Mouse (Mus musculus): ENCODE measurements around the gene Atxn7l1. TPM values are rescaled to one million over a fixed set of nuclear protein-coding genes. Genes with fewer than 3 reads are reported as not detected.

Gene Atxn7l1
- polyA plus RNA-seq, 1 experiment from 2014 or later, result 10.6 TPM

DNA sequence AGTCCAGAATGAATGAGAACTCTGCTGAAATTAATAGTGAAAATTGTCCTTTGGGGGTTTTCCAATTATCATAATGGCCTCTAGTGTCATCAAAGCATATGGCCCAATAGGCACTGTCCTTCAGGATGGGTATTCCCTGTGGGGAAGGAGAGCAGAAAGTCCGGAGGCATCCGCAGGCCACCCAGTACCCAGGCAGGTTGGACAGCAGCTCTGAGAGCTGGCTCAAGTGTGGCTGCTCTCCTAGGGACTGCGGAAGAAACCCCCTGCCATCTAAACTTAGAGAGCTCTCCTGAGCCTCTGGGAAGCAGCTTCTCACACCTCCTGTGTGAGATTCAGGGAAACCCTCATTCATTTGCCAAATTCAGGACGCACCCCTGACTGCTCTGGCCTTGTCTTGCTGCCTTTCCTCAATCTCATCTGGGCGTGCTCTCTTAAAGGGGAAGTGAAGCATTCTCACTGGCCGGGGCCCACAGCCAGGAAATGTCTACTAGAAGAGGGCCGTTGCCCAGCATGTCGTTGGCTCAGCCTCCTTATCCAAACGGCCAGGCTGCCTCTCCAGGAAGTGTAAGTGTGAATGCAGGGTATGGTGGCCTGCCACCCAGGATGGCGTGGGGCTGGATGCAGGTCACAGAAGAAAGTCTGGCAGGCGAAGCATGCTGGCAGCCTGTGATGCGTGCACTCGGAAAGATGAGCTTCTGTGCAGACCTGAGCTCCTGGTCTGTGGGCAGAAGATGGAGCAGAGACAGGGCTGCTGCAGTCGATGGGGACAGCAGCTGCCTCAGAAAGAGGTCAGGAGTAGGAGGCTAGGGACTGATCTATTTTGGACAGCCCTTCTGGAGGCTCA, 166.6 kb downstream of the Atxn7l1 start:
- peak overlapping the region; percentile 4 to 43; a peak in 2 of 4 replicates for H3K27ac ChIP-seq (replicated peaks in 1 of 2; ENCODE audit: control insufficient read depth in 1 of 2, insufficient read depth in 1 of 2, low read depth in 2 of 2, low read length in 2 of 2)
- peaks cover 22 to 26% of the 10 kb centered on the region in 2 experiments for H3K4me1 ChIP-seq (ENCODE audit: control insufficient read depth in 2 of 2, insufficient read depth in 2 of 2, low read length in 2 of 2)
- no peaks in the 10 kb centered on the region for H3K36me3 ChIP-seq (ENCODE audit: control insufficient read depth, insufficient read depth, low read length)
- H3K4me3 ChIP-seq (ENCODE audit: control insufficient read depth in 1 of 2, insufficient read depth in 1 of 2, low read depth in 1 of 2, low read length in 2 of 2), result peak overlapping the region; percentile 26 to 31
- no peak overlapping the region for H3K9ac ChIP-seq (ENCODE audit: low read length)
- peak overlapping the region; percentile 63 for H3K4me2 ChIP-seq (ENCODE audit: low read length)
- H3K27me3 ChIP-seq (ENCODE audit: control insufficient read depth, insufficient read depth, low read length), result no peaks in the 10 kb centered on the region; the same call in 1 of the 2 replicates
- WGBS, result 9% methylated on average over 14 of the region's 14 CpGs
- H3K9me3 ChIP-seq (ENCODE audit: control insufficient read depth, low read length), result no peaks in the 10 kb centered on the region
- ATAC-seq (ENCODE audit: insufficient number of reproducible peaks, insufficient read depth, low FRiP score, low read depth), result peak; percentile 20; the same call in 1 of the 2 replicates

DNA sequence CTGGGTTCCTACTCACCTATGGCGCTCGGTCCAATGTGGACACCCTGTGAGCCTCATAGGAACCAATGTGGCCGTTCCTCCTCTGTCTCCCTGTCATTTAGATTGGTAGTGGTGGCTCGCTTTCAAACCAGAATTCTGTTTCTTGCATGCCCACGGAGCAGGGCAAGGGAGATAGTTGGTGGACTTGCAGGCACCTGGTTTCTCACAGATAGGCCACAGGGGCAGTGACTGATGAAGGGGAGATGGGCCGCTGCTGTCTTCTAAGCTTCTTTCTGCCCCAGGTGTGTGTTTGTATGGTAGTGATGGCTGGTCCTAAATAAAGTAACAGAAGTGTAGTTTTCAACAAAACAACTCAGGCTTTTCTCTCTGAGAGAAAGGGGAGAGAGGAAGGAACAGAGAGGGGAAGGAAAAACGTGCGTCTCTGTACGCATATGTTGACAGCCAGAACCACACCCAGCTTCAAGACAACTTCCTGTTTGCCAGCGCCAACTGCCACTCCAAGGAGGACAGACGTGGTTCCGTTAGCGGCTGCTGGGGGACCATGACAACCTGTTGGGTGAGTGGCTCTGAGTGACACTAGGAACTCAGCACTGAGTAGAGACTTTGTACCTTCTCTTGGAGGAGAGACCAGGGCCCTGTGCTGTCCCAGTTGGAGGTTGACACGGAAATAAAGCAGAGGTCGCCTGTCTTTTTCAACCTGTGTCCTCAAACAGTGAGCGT, 167.6 kb downstream of the Atxn7l1 start:
- H3K4me2 ChIP-seq (ENCODE audit: low read length), result peak overlapping the region; percentile 63
- no peaks in the 10 kb centered on the region for H3K36me3 ChIP-seq (ENCODE audit: control insufficient read depth, insufficient read depth, low read length)
- WGBS, result 66% methylated on average over 16 of the region's 16 CpGs
- peaks cover 22 to 26% of the 10 kb centered on the region in 2 experiments for H3K4me1 ChIP-seq (ENCODE audit: control insufficient read depth in 2 of 2, insufficient read depth in 2 of 2, low read length in 2 of 2)
- H3K27me3 ChIP-seq (ENCODE audit: control insufficient read depth, insufficient read depth, low read length), result no peaks in the 10 kb centered on the region; the same call in 1 of the 2 replicates
- ATAC-seq (ENCODE audit: insufficient number of reproducible peaks, insufficient read depth, low FRiP score, low read depth), result no peak
- H3K4me3 ChIP-seq (ENCODE audit: control insufficient read depth in 1 of 2, insufficient read depth in 1 of 2, low read depth in 1 of 2, low read length in 2 of 2), result no peak overlapping the region
- no peak overlapping the region for H3K27ac ChIP-seq (replicated peaks in 1 of 2; ENCODE audit: control insufficient read depth in 1 of 2, insufficient read depth in 1 of 2, low read depth in 2 of 2, low read length in 2 of 2)
- no peaks in the 10 kb centered on the region for H3K9me3 ChIP-seq (ENCODE audit: control insufficient read depth, low read length)
- H3K9ac ChIP-seq (ENCODE audit: low read length), result no peak overlapping the region

DNA sequence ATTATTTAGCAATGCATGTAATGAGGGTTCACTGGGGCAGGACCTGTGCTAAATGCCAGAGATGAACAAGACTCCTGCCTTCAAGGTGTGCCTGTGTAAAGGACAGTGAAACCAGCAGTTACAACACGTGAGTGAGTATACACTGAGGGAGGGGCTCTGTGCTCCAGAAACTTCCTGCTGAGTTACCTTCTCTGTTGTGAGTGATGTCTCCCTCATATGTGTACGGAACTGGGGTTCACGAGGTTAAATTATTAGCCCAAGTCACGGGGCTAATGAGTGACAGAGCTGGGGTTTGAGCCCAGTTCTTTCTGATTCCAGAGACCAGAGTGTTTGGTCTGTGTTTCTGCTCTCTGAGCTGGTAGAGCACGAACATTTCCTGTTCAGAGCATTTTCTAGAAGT, 168.3 kb downstream of the Atxn7l1 start:
- Histone ChIP-seq H3K4me1 (ENCODE audit: control insufficient read depth in 2 of 2, insufficient read depth in 2 of 2, low read length in 2 of 2) (peaks cover 22 to 26% of the 10 kb centered on the region in 2 experiments), H3K4me2 (ENCODE audit: low read length) (no peak overlapping the region), H3K9me3 (ENCODE audit: control insufficient read depth, low read length) (no peaks in the 10 kb centered on the region), H3K27me3 (ENCODE audit: control insufficient read depth, insufficient read depth, low read length) (no peaks in the 10 kb centered on the region; the same call in 1 of the 2 replicates), H3K9ac (ENCODE audit: low read length) (no peak overlapping the region), H3K36me3 (ENCODE audit: control insufficient read depth, insufficient read depth, low read length) (no peaks in the 10 kb centered on the region), H3K27ac (replicated peaks in 1 of 2; ENCODE audit: control insufficient read depth in 1 of 2, insufficient read depth in 1 of 2, low read depth in 2 of 2, low read length in 2 of 2) (no peak overlapping the region), H3K4me3 (ENCODE audit: control insufficient read depth in 1 of 2, insufficient read depth in 1 of 2, low read depth in 1 of 2, low read length in 2 of 2) (no peak overlapping the region)
- 70% methylated on average over 5 of the region's 5 CpGs for WGBS
- ATAC-seq (ENCODE audit: insufficient number of reproducible peaks, insufficient read depth, low FRiP score, low read depth), result no peak

DNA sequence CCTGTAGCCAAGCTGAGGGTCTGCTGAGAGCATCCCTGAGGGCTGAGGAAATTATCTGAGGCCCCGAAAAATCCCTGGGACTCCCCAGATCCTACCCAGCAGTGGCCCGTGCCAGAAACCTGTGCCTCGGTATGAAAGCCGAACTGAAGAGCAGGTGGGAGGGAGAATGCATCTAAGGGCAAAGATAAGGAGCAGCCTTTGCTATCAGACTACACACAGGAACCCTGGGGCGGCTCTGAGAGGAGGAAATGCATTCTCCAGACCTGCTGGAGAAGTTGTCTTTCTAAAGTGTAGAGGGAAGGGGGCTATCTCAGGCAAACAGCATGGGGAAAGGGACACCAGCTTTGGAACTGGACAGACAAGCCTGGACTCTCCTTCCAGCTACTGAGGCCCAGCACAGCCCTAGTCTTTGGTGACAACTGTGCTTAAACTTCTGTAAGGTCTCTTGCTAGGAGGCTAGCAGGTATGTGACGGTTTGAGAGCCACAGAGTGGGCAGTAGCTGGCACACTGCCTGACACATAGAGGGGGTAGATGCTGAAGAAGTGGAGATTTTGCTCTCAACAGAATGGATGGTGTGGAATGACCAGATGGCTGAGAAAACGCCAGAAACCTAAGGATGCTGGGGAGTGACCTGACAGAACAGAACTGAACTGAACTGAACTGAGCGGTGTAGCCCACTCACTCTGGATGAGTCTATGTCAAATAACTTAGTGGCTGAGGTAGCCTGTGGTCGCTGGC, 170.5 kb downstream of the Atxn7l1 start:
- Histone ChIP-seq H3K36me3 (ENCODE audit: control insufficient read depth, insufficient read depth, low read length) (no peaks in the 10 kb centered on the region), H3K9me3 (ENCODE audit: control insufficient read depth, low read length) (no peaks in the 10 kb centered on the region), H3K4me3 (ENCODE audit: control insufficient read depth in 1 of 2, insufficient read depth in 1 of 2, low read depth in 1 of 2, low read length in 2 of 2) (no peak overlapping the region), H3K4me2 (ENCODE audit: low read length) (no peak overlapping the region), H3K27me3 (ENCODE audit: control insufficient read depth, insufficient read depth, low read length) (no peaks in the 10 kb centered on the region; the same call in 1 of the 2 replicates), H3K27ac (replicated peaks in 1 of 2; ENCODE audit: control insufficient read depth in 1 of 2, insufficient read depth in 1 of 2, low read depth in 2 of 2, low read length in 2 of 2) (no peak overlapping the region), H3K4me1 (ENCODE audit: control insufficient read depth in 2 of 2, insufficient read depth in 2 of 2, low read length in 2 of 2) (peaks cover 12 to 16% of the 10 kb centered on the region in 2 experiments), H3K9ac (ENCODE audit: low read length) (no peak overlapping the region)
- 54% methylated on average over 9 of the region's 9 CpGs for WGBS
- no peak for ATAC-seq (ENCODE audit: insufficient number of reproducible peaks, insufficient read depth, low FRiP score, low read depth)

GRCm38 (mm10) chr12:33322547-33322946, 175.1 kb downstream of the Atxn7l1 start:
- no peak overlapping the region for H3K4me3 ChIP-seq (ENCODE audit: control insufficient read depth in 1 of 2, insufficient read depth in 1 of 2, low read depth in 1 of 2, low read length in 2 of 2)
- no peak overlapping the region for H3K9ac ChIP-seq (ENCODE audit: low read length)
- 79% methylated on average over 7 of the region's 7 CpGs for WGBS
- H3K4me2 ChIP-seq (ENCODE audit: low read length), result no peak overlapping the region
- H3K4me1 ChIP-seq (ENCODE audit: control insufficient read depth in 2 of 2, insufficient read depth in 2 of 2, low read length in 2 of 2), result no peaks in the 10 kb centered on the region
- H3K36me3 ChIP-seq (ENCODE audit: control insufficient read depth, insufficient read depth, low read length), result 0 out of 2 replicates have a peak, but pooled peaks cover 9% of the 10 kb centered on the region
- ATAC-seq (ENCODE audit: insufficient number of reproducible peaks, insufficient read depth, low FRiP score, low read depth), result no peak
- no peak overlapping the region for H3K27ac ChIP-seq (replicated peaks in 1 of 2; ENCODE audit: control insufficient read depth in 1 of 2, insufficient read depth in 1 of 2, low read depth in 2 of 2, low read length in 2 of 2)
- no peaks in the 10 kb centered on the region for H3K27me3 ChIP-seq (ENCODE audit: control insufficient read depth, insufficient read depth, low read length)
- H3K9me3 ChIP-seq (ENCODE audit: control insufficient read depth, low read length), result no peaks in the 10 kb centered on the region

- no peak for ATAC-seq (ENCODE audit: insufficient number of reproducible peaks, insufficient read depth, low FRiP score, low read depth)
These were observed 176.3 kb downstream of the Atxn7l1 start for GRCm38 (mm10) chr12:33323821-33324220.

DNA sequence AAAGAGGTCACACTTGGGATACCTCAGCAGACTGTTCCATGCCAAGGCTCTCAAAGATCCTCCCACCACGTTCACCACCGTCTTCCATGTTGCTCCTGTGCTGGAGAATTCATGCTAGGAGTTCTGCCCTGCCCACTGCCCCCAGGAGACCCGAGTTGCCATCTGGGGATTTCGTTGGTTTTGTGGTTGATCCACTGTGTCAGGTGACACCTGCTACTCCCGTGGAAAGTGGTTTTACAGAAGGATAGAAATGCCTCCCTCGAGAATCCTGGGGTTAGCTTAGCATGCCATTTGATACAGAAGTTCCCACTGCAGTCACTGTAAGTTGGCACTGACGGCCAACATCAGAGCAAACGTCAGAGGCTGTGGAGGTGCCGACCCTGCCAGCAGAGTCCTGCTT, 177.9 kb downstream of the Atxn7l1 start:
- no peak overlapping the region for H3K9ac ChIP-seq (ENCODE audit: low read length)
- H3K4me1 ChIP-seq (ENCODE audit: control insufficient read depth in 2 of 2, insufficient read depth in 2 of 2, low read length in 2 of 2), result 0 out of 4 replicates have a peak, but pooled peaks cover 0 to under 1% of the 10 kb centered on the region in 2 experiments
- no peak overlapping the region for H3K4me2 ChIP-seq (ENCODE audit: low read length)
- ATAC-seq (ENCODE audit: insufficient number of reproducible peaks, insufficient read depth, low FRiP score, low read depth), result no peak
- H3K27me3 ChIP-seq (ENCODE audit: control insufficient read depth, insufficient read depth, low read length), result no peaks in the 10 kb centered on the region
- H3K36me3 ChIP-seq (ENCODE audit: control insufficient read depth, insufficient read depth, low read length), result 0 out of 2 replicates have a peak, but pooled peaks cover 9% of the 10 kb centered on the region
- no peak overlapping the region for H3K27ac ChIP-seq (replicated peaks in 1 of 2; ENCODE audit: control insufficient read depth in 1 of 2, insufficient read depth in 1 of 2, low read depth in 2 of 2, low read length in 2 of 2)
- WGBS, result 76% methylated on average over 9 of the region's 9 CpGs
- H3K4me3 ChIP-seq (ENCODE audit: control insufficient read depth in 1 of 2, insufficient read depth in 1 of 2, low read depth in 1 of 2, low read length in 2 of 2), result no peak overlapping the region
- no peaks in the 10 kb centered on the region for H3K9me3 ChIP-seq (ENCODE audit: control insufficient read depth, low read length)

More at GRCm38 (mm10) chr12:33323821-33324220, 176.3 kb downstream of the Atxn7l1 start:
- WGBS, result 77% methylated on average over 1 of the region's 1 CpGs
- no peak overlapping the region for H3K27ac ChIP-seq (replicated peaks in 1 of 2; ENCODE audit: control insufficient read depth in 1 of 2, insufficient read depth in 1 of 2, low read depth in 2 of 2, low read length in 2 of 2)
- no peaks in the 10 kb centered on the region for H3K27me3 ChIP-seq (ENCODE audit: control insufficient read depth, insufficient read depth, low read length)
- no peaks in the 10 kb centered on the region for H3K4me1 ChIP-seq (ENCODE audit: control insufficient read depth in 2 of 2, insufficient read depth in 2 of 2, low read length in 2 of 2)
- no peak overlapping the region for H3K9ac ChIP-seq (ENCODE audit: low read length)
- no peaks in the 10 kb centered on the region for H3K9me3 ChIP-seq (ENCODE audit: control insufficient read depth, low read length)
- no peak overlapping the region for H3K4me3 ChIP-seq (ENCODE audit: control insufficient read depth in 1 of 2, insufficient read depth in 1 of 2, low read depth in 1 of 2, low read length in 2 of 2)
- no peak overlapping the region for H3K4me2 ChIP-seq (ENCODE audit: low read length)
- 0 out of 2 replicates have a peak, but pooled peaks cover 9% of the 10 kb centered on the region for H3K36me3 ChIP-seq (ENCODE audit: control insufficient read depth, insufficient read depth, low read length)
